Mouse (Mus musculus) cerebellum, adult 2 months (tissue): ENCODE results near the gene Fbxl18.

Experiments
- CTCF ChIP-seq: fragments of 200-500 bp; IDR thresholded peaks from 2 replicates; pipeline ENCODE4 v1.5.1; 2011; ENCODE audit warnings: low read depth, mild to moderate bottlenecking, control low read depth, low read length, moderate library complexity, borderline replicate concordance; ENCODE audit not compliant: insufficient read depth
- POLR2A ChIP-seq: fragments of 200-500 bp; IDR thresholded peaks from 2 replicates; pipeline ENCODE4 v1.6.1; 2011; ENCODE audit warnings: low read length, control low read depth, borderline replicate concordance; ENCODE audit not compliant: insufficient read depth

DNA sequence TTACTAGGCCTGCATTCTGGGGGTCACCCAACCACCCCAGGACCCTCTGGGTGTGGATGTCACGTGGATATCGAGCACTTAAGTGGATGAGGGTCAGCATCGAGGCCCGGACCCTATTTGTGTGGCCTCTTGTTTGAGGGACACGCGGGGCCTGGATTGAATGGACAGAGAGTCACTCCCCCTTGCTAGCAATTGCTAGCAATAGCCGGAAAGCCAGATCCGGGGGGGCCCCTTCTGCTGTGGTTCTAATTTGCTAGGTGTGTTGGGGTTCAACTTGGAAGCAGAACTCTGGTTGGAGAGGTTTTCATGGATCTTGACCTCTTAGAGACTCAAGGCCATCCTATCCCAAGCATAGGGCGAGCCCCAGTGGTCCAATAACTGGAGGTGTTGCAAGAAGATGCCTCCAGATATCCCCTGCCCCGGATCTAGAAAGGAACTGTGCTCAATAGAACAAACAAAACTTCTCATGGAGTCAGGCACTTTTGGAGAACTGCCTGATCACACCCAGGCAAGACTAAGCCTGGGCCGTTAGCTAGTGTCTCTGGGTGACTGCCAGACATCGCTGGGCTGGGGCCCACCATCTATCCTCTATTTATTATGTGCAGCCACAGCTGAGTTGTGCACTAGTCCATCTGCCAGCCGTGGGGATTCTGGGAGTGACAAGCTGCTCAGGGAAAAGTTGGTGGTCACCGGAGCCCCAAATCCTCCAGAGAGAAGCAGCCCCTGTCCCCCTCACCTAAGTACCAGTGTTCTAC is 12.0 kb upstream of the Fbxl18 start:
- TF ChIP-seq CTCF, result no peak
- TF ChIP-seq POLR2A, result no peak
